Comparison of ENCODE assay signal across 22 mouse cellular contexts in the genomic region with DNA sequence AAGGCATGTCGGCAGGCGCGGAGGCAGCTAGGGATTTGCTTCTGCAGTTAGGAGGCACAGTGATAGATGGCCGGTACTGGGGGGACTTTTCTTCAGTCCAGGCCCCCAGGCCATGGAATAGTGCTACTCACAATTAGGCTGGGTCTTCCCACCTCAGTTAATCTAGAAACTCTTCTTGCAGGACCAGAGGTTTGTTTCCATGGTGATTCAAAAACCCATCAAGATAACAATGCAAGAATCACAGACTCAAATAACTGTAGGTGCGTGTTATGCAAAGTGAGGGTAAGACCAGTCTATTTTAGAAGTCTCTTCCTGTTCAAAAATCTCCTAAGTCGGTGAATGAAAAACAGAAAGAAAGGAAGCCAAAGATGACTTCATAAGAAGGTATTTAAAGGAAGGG.
"Had no signal": no experiment of that assay in that cellular context is flagged by ENCODE, and none has a peak within 500 bp of the region (broad histone marks: within the 10 kb centered on the region; RNA-seq: fewer than 3 reads in every experiment).

No protein-coding gene starts in this region.

- H3K4me1 ChIP-seq: midbrain, embryonic 12.5 days; neural tube, embryonic 12.5 days had no signal

- H3K27ac ChIP-seq: liver, embryonic 15.5 days; lung, embryonic 15.5 days; macrophage; midbrain, embryonic 12.5 days; neural tube, embryonic 12.5 days; stomach, embryonic 15.5 days; stomach, postnatal 0 days had no signal

- H3K36me3 ChIP-seq: liver, embryonic 15.5 days; lung, embryonic 15.5 days; midbrain, embryonic 12.5 days; neural tube, embryonic 12.5 days; stomach, embryonic 15.5 days had no signal

- H3K4me3 ChIP-seq: liver, embryonic 15.5 days; lung, embryonic 15.5 days; megakaryocyte, embryonic 14.5 days; midbrain, embryonic 12.5 days; neural tube, embryonic 12.5 days; stomach, embryonic 15.5 days had no signal

- H3K9ac ChIP-seq: liver, embryonic 15.5 days; liver, postnatal 0 days; lung, embryonic 15.5 days; midbrain, embryonic 12.5 days; neural tube, embryonic 12.5 days; stomach, embryonic 15.5 days had no signal

- DNase-seq: liver, postnatal 0 days; lung, adult 2 months; lung, postnatal 14 days; lung, postnatal 36 days; midbrain, embryonic 14.5 days; retina, postnatal 1 day; right cerebral cortex, adult 18-20 months; right cerebral cortex, postnatal 25 days; right cerebral cortex, postnatal 4 days; spleen, adult 18-20 months; thymus, adult 2 months; thymus, postnatal 25 days; thymus, postnatal 4 days had no signal

- H3K27me3 ChIP-seq: liver, embryonic 15.5 days; lung, embryonic 15.5 days; megakaryocyte, embryonic 14.5 days; midbrain, embryonic 12.5 days; neural tube, embryonic 12.5 days; stomach, embryonic 15.5 days had no signal

- H3K9me3 ChIP-seq: liver, embryonic 15.5 days; lung, embryonic 15.5 days; megakaryocyte, embryonic 14.5 days; midbrain, embryonic 12.5 days; neural tube, embryonic 12.5 days; stomach, embryonic 15.5 days had no signal

- ATAC-seq: liver, postnatal 0 days; lung, postnatal 0 days had no signal

- H3K4me2 ChIP-seq: liver, embryonic 15.5 days; lung, embryonic 15.5 days; midbrain, embryonic 12.5 days; neural tube, embryonic 12.5 days; stomach, embryonic 15.5 days had no signal
